Mouse (Mus musculus) thymus, postnatal 25 days (tissue): ENCODE measurements at regions not wholly inside any gene's neighbourhood (a gene's known extent, or its start where the extent isn't known, plus 50 kb on each side); places are given as distances from the start of the nearest gene placed in this dataset.

Source experiments
- DNase-seq: peaks from one replicate; pipeline ENCODE4 v3.0.0; 2022

- DNase-seq: peak; percentile 17
Measured at GRCm38 (mm10) chr1:64195970-64196491, 73.9 kb upstream of the Klf7 start.

- no peak for DNase-seq
Measured at GRCm38 (mm10) chr1:64195294-64195693, 73.2 kb upstream of the Klf7 start.

GRCm38 (mm10) chr1:64193150-64193838 is 71.2 kb upstream of the Klf7 start:
- DNase-seq: no peak

GRCm38 (mm10) chr1:64192736-64193135 is 70.7 kb upstream of the Klf7 start:
- no peak for DNase-seq

GRCm38 (mm10) chr1:64191242-64192220 is 69.4 kb upstream of the Klf7 start:
- DNase-seq: no peak

GRCm38 (mm10) chr1:64190705-64191104 is 68.6 kb upstream of the Klf7 start:
- no peak for DNase-seq

GRCm38 (mm10) chr1:64190097-64190496 is 68.0 kb upstream of the Klf7 start:
- no peak for DNase-seq

- DNase-seq: no peak
Measured at GRCm38 (mm10) chr1:64189471-64189870, 67.4 kb upstream of the Klf7 start.

- DNase-seq: no peak
Measured at GRCm38 (mm10) chr1:64187796-64188513, 65.9 kb upstream of the Klf7 start.

GRCm38 (mm10) chr1:64173708-64174107 is 51.6 kb upstream of the Klf7 start:
- no peak for DNase-seq

- no peak for DNase-seq
Measured at GRCm38 (mm10) chr1:64172122-64172521, 50.0 kb upstream of the Klf7 start.
